Mouse (Mus musculus) ES-E14 (cell line): Measurements from ENCODE around the gene Tmem151a.

ENCODE experiments used
- CHD2 ChIP-seq: IDR thresholded peaks from 2 replicates; pipeline ENCODE4 v1.6.1; 2014; ENCODE audit warnings: mild to moderate bottlenecking, low read depth, low read length, inconsistent platforms
- HCFC1 ChIP-seq: IDR thresholded peaks from 2 replicates; pipeline ENCODE4 v1.6.1; 2012; ENCODE audit warnings: low read length, inconsistent platforms, borderline replicate concordance; ENCODE audit not compliant: insufficient read depth

DNA sequence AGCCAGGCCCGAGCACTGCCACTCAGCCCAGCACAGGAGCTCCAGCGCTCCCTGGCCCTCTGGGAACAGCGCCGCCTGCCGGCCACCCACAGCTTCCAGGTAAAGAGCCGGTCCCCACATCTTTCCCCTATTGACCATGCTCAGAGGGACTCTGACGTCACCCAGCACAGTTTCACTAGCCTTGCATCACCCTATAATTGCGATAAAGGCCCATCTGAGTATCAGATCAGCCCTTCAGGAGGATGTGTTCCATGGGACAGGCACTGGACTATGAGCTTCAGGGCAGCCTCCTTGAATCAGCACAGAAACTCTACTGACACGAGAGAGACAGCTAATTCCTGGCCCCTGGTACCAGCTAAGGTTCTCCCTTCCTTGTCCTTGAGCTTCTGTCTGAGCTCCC lies 31.4 kb downstream of the Tmem151a start:
- TF ChIP-seq HCFC1 (no peak), CHD2 (no peak)
